8 mouse cellular contexts compared by ENCODE assay signal in genomic region chr3:130730189-130730653, GRCm38 (mm10). TPM values are rescaled to one million over a fixed set of nuclear protein-coding genes. Genes with fewer than 3 reads are reported as not detected.
DNase-seq lines count a peak whose midpoint lies in the region; ATAC-seq and TF ChIP-seq lines count a peak whose summit lies in the region.

Rpl34 (minus strand) TSS chr3:130730398.

- peak within 1 kb of the TSS; percentile 80 for H3K4me2 ChIP-seq in heart, embryonic 12.5 days
- peak within 1 kb of the TSS; percentile 71 for H3K4me2 ChIP-seq in kidney, postnatal 0 days (ENCODE audit: low read length)
- peak within 1 kb of the TSS; percentile 81 for H3K4me2 ChIP-seq in liver, embryonic 11.5 days
- peak within 1 kb of the TSS; percentile 80 for H3K4me2 ChIP-seq in stomach, embryonic 14.5 days (replicated peaks; ENCODE audit: low read depth, low read length)

- peaks cover 37% of the 10 kb centered on the region for H3K36me3 ChIP-seq in heart, embryonic 12.5 days
- peaks cover 27% of the 10 kb centered on the region; the same call in 1 of the 2 replicates for H3K36me3 ChIP-seq in kidney, postnatal 0 days (ENCODE audit: insufficient read depth, low read length)
- peaks cover 36% of the 10 kb centered on the region for H3K36me3 ChIP-seq in liver, embryonic 11.5 days (ENCODE audit: control insufficient read depth, insufficient read depth, low read length)
- H3K36me3 ChIP-seq in stomach, embryonic 14.5 days (ENCODE audit: control insufficient read depth, insufficient read depth, low read length): peaks cover 36% of the 10 kb centered on the region

- H3K4me3 ChIP-seq in heart, embryonic 12.5 days: peak within 1 kb of the TSS; percentile 93
- peak within 1 kb of the TSS; percentile 76 for H3K4me3 ChIP-seq in kidney, postnatal 0 days (replicated peaks; ENCODE audit: low read depth, low read length)
- H3K4me3 ChIP-seq in liver, embryonic 11.5 days (ENCODE audit: low read depth, low read length): peak within 1 kb of the TSS; percentile 89
- peak within 1 kb of the TSS; percentile 98 for H3K4me3 ChIP-seq in stomach, embryonic 14.5 days (ENCODE audit: low read depth, low read length)

- no peak for TF ChIP-seq CTCF in kidney, postnatal 0 days (IDR thresholded peaks at IDR 0.05; ENCODE audit: low read depth)

- H3K9me3 ChIP-seq in heart, embryonic 12.5 days (replicated peaks): no peaks in the 10 kb centered on the region
- no peaks in the 10 kb centered on the region for H3K9me3 ChIP-seq in kidney, postnatal 0 days (replicated peaks; ENCODE audit: low read length)
- H3K9me3 ChIP-seq in liver, embryonic 11.5 days (ENCODE audit: control insufficient read depth, low read length): no peaks in the 10 kb centered on the region
- no peaks in the 10 kb centered on the region for H3K9me3 ChIP-seq in stomach, embryonic 14.5 days (ENCODE audit: control insufficient read depth, low read depth, low read length)

- H3K9ac ChIP-seq in heart, embryonic 12.5 days: peak within 1 kb of the TSS; percentile 97
- H3K9ac ChIP-seq in kidney, postnatal 0 days (ENCODE audit: low read depth, low read length): peak within 1 kb of the TSS; percentile 85
- peak within 1 kb of the TSS; percentile 96 for H3K9ac ChIP-seq in liver, embryonic 11.5 days (ENCODE audit: low read depth, low read length)
- H3K9ac ChIP-seq in stomach, embryonic 14.5 days (replicated peaks; ENCODE audit: low read depth, low read length): peak within 1 kb of the TSS; percentile 95

- no peaks in the 10 kb centered on the region for H3K27me3 ChIP-seq in heart, embryonic 12.5 days (replicated peaks)
- no peaks in the 10 kb centered on the region for H3K27me3 ChIP-seq in kidney, postnatal 0 days (ENCODE audit: insufficient read depth, low read length)
- no peaks in the 10 kb centered on the region for H3K27me3 ChIP-seq in liver, embryonic 11.5 days (replicated peaks; ENCODE audit: control insufficient read depth, insufficient read depth, low read length)
- H3K27me3 ChIP-seq in stomach, embryonic 14.5 days (ENCODE audit: control insufficient read depth, insufficient read depth, low read length): no peaks in the 10 kb centered on the region

- WGBS in heart, embryonic 12.5 days: 0% methylated on average over 45 of the region's 45 CpGs
- under 1% methylated on average over 45 of the region's 45 CpGs for WGBS in kidney, postnatal 0 days
- WGBS in liver, embryonic 11.5 days: under 1% methylated on average over 45 of the region's 45 CpGs
- WGBS in stomach, embryonic 14.5 days: under 1% methylated on average over 45 of the region's 45 CpGs

- H3K27ac ChIP-seq in heart, embryonic 12.5 days (ENCODE audit: poor library complexity, severe bottlenecking): peak within 1 kb of the TSS; percentile 83
- peak within 1 kb of the TSS; percentile 84 for H3K27ac ChIP-seq in kidney, postnatal 0 days
- H3K27ac ChIP-seq in liver, embryonic 11.5 days (ENCODE audit: low read depth, low read length): peak within 1 kb of the TSS; percentile 85
- peak within 1 kb of the TSS; percentile 86 for H3K27ac ChIP-seq in stomach, embryonic 14.5 days (ENCODE audit: low read length)

- peak; percentile 98 for DNase-seq in CD4-positive helper T cell, adult 2 months (ENCODE audit: low read depth, low spot score)
- peak; percentile 94 for DNase-seq in brain, embryonic 18.5 days (ENCODE audit: low read depth, low spot score)
- DNase-seq in kidney, postnatal 0 days (ENCODE audit: low spot score): peak; percentile 98
- DNase-seq in liver, embryonic 11.5 days (ENCODE audit: low spot score): peak; percentile 88
- DNase-seq in naive thymus-derived CD4-positive, alpha-beta T cell, adult 2 months (ENCODE audit: low read depth): peak; percentile 95

- peaks cover 16% of the 10 kb centered on the region for H3K4me1 ChIP-seq in heart, embryonic 12.5 days (replicated peaks)
- peaks cover 13% of the 10 kb centered on the region; the same call in 1 of the 2 replicates for H3K4me1 ChIP-seq in kidney, postnatal 0 days (replicated peaks; ENCODE audit: insufficient read depth, low read length)
- H3K4me1 ChIP-seq in liver, embryonic 11.5 days (replicated peaks; ENCODE audit: control insufficient read depth, insufficient read depth, low read length): peaks cover 8% of the 10 kb centered on the region
- H3K4me1 ChIP-seq in stomach, embryonic 14.5 days (ENCODE audit: control insufficient read depth, insufficient read depth, low read length): peaks cover 7% of the 10 kb centered on the region; the same call in 1 of the 2 replicates

- peak; percentile 98 for ATAC-seq in erythroid progenitor cell, adult 5-6 weeks (replicated peaks; ENCODE audit: low FRiP score, poor library complexity, severe bottlenecking)
- ATAC-seq in heart, embryonic 12.5 days (ENCODE audit: insufficient number of reproducible peaks, low FRiP score): peak; percentile 99
- peak; percentile 98 for ATAC-seq in kidney, postnatal 0 days (replicated peaks; ENCODE audit: low FRiP score, low read depth)
- peak; percentile 96 for ATAC-seq in liver, embryonic 11.5 days (replicated peaks; ENCODE audit: low FRiP score)
- ATAC-seq in stomach, embryonic 14.5 days (ENCODE audit: insufficient number of reproducible peaks, insufficient read depth, low FRiP score, low read depth): peak; percentile 98

RNA-seq across cellular contexts. Expression of gene Rpl34, which starts in this region (rescaled TPM):
- total RNA-seq in erythroid progenitor cell, adult 5-6 weeks (2015; ENCODE audit: low replicate concordance): 421 and 458 TPM in 2 replicates
- total RNA-seq in erythroid progenitor cell, adult 5-6 weeks (2017; ENCODE audit: low replicate concordance): 604 and 672 TPM in 2 replicates
- polyA plus RNA-seq in heart, embryonic 12.5 days (2016; fragmentation: Nextera tagmentation; extraction: Ambion mirVana): 495 and 521 TPM in 2 replicates
- polyA plus RNA-seq in kidney, postnatal 0 days (2015; fragmentation: Nextera tagmentation; extraction: Ambion mirVana): 914 and 1,078 TPM in 2 replicates
- 1,055 and 1,138 TPM in 2 replicates for polyA plus RNA-seq in liver, embryonic 11.5 days (2014; fragmentation: Nextera tagmentation; extraction: Ambion mirVana)
- 1,021 and 1,133 TPM in 2 replicates for polyA plus RNA-seq in stomach, embryonic 14.5 days (2014; fragmentation: Nextera tagmentation; extraction: Ambion mirVana)

Comparison
In these comparisons a context has a peak if more than half of its experiments do, and no peak if none do; other contexts are left out.
1. Peak in every context shown above with its lines: DNase-seq, ATAC-seq, H3K4me3 ChIP-seq and H3K27ac ChIP-seq.